Mouse (Mus musculus) cerebellum, postnatal 14 days (tissue): ENCODE measurements around the gene Hsd17b14.

Experiments used
- DNase-seq, 2 experiments: peaks; one replicate each; pipeline ENCODE4 v3.0.0; 2021; ENCODE audit warnings: mixed read lengths in 2 of 2

Gene Hsd17b14

GRCm38 (mm10) chr7:45609511-45609910, 54.8 kb downstream of the Hsd17b14 start:
- no peak for DNase-seq

GRCm38 (mm10) chr7:45616277-45616676, 61.6 kb downstream of the Hsd17b14 start:
- no peak for DNase-seq

GRCm38 (mm10) chr7:45617042-45617695, 62.5 kb downstream of the Hsd17b14 start, which contains the start of gene Fut1:
TSS of gene Fut1 (plus strand) at chr7:45617289.
- DNase-seq, result peak; percentile 22 to 33
